Mouse (Mus musculus) testis, postnatal 14 days (tissue): ENCODE measurements around the gene 2810021J22Rik.
"Not testable (repeated sequence)": the region's sequence is repeated elsewhere in the genome, so short reads cannot be mapped to it uniquely, and the experiment has no call there.

ENCODE experiments used
- DNase-seq: peaks from one replicate; pipeline ENCODE4 v3.0.0; 2021; ENCODE audit warnings: low spot score

Gene 2810021J22Rik

DNA sequence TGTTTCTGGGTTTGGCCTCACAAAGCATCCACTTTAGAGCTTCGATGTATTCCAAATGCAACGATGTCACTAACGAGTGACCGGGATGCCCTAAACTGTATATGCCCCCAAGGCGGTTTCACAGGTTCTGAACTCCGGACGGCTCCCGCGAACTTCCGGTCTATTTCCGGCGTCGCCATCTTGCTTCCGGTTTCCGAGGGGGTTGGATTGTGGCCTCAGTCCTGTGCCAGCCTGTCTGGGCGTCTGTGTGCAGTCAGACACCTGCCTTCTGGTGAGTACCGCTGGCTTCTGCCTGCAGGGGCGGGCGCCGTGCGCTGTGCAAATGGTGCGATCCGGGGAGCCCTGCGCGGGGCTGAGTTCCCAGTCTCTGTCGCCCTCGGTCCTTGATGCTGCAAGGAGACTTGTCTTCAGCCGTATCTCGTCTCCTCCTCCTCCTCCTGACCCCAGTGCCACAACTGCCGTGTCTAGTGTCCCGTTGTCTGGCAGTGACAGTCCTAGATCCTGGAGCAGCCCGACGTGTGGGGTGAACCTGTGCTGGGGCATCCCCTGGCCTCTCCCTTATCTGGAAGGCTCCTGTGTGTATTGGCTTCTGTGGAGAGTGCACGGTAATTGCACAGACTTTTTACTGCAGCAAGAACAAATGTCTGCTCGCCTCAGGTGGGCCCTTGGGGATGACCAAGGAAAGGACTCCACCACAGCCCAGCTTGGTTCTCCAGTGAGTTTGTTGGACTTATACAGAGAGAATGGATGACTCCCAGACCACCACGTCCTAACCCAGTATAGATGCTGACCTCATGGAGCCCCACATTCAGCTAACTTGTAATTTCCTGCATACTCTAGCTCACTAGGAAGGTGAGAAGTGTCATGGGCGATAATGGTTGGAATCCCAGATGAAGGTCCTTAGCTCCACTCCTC, at the start of gene 2810021J22Rik:
Gene 2810021J22Rik, plus strand, starts transcription at position 178 of the 915 bp plus-strand sequence.
- DNase-seq: peak; percentile 80

DNA sequence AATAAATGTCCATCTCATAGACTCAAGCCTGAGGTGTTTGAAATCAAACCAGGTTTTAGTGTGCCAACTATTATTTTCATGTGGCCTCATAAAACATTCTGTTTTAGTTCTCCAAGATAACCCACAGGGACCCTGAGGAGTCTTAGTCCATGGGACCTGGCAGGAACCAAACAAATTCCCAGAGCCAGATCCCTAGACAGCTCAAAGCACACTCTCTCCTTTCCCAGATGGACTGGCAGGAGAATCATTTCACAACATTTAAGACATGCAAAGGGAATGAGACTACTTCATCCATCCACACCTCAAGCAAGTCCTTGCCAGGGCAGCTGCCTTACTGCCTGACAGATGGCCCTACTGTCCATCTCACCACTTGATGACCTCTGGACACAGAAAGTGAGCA, 38.1 kb upstream of the 2810021J22Rik start, which contains the start of gene Olfr312:
Gene Olfr312, plus strand, starts transcription at position 301 of the 400 bp plus-strand sequence.
- DNase-seq: not testable (repeated sequence)

DNA sequence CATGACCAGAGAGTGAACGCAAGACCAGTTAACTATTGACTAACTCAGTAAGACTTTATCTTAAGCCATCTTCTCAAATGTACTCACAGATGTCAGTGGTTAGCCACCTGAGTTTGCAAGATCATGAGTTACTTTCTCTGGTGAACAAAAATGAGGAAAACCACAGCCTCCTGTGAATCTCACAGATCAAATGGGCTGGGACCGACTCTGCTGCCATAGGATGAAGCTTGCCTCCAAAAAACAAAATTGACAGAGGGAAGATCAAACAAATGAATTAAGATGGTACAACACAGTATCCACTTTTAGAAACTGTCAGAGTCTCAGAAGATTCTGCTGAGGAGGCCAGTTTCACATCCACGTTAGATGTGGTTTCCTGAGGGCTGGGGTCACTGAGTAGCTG, 37.3 kb upstream of the 2810021J22Rik start:
- no peak for DNase-seq

DNA sequence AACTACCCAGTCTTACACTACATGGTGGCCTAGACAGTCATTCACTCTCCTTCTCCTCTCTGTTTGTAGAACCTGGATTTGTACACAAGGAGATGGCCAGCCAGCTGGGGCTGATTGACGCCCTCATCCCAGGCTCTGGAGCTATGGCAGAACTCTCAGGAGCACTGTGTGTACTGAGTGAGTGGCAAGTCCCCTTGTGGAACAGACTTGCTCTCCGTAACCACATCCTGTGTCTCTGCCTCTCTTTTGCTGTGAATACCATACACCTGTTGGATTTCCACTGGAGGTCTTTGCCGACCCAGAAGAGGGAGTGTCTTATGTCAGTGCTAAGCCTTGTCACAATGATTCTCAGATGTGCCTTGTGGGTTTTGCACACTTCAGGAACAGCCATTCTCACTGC, 34.5 kb upstream of the 2810021J22Rik start:
- DNase-seq: not testable (repeated sequence)

DNA sequence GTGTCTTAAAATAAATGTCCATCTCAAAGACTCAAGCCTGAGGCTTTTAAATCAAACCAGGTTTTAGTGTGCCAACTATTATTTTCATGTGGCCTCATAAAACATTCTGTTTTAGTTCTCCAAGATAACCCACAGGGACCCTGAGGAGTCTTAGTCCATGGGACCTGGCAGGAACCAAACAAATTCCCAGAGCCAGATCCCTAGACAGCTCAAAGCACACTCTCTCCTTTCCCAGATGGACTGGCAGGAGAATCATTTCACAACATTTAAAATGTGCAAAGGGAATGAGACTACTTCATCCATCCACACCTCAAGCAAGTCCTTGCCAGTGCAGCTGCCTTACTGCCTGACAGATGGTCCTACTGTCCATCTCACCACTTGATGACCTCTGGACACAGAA, 28.1 kb upstream of the 2810021J22Rik start, which contains the start of gene Olfr311:
Gene Olfr311, plus strand, starts transcription at position 301 of the 400 bp plus-strand sequence.
- DNase-seq: not testable (repeated sequence)

DNA sequence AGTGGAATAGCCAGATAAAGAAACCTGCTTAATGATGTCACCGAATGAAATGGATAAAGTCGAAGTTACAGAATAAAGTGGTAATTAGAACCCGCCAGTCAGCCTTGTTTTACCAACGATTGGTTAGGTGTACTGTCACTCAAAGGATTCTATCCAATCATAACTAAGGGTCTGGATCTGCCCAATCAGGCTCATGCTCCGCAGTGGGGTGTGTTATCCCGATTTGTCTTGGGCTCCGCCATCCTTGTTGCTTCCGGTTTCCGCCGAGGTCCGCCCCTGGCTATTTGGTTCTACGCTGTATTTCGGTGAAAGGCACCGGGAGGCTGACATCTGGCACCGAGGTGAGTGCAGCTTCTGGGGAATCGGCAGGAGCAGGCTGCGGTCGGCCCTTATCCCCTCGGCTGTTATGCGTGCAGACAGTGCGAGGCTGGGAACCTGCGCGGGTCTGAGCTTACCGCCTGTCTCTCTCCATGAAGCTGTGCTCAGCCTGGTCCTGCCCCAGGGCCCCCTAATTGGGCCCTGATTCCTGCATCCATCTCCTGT, 20.0 kb upstream of the 2810021J22Rik start, which contains the start of gene Gm12258:
Gene Gm12258, plus strand, starts transcription at position 240 of the 543 bp plus-strand sequence.
- DNase-seq: peak; percentile 91

DNA sequence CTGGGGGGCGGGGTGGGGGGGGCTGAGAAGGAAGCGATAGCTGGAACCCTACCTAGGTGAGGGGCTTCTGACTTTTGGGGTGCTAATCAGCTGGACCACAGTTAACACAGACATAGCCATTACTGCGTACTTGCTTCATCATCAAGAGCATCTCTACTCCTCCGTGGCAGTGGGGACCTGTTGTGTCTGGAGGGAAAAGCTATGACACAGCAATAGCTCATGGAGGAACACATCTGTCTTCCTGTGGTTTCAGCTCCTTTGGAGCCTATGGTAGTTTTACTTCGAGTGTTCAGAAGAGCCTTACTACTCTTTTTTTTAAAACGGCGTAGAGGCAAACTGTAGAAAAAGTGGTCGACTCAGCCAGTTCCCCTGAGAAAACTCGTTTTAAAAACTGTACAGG, 19.4 kb upstream of the 2810021J22Rik start:
- no peak for DNase-seq

DNA sequence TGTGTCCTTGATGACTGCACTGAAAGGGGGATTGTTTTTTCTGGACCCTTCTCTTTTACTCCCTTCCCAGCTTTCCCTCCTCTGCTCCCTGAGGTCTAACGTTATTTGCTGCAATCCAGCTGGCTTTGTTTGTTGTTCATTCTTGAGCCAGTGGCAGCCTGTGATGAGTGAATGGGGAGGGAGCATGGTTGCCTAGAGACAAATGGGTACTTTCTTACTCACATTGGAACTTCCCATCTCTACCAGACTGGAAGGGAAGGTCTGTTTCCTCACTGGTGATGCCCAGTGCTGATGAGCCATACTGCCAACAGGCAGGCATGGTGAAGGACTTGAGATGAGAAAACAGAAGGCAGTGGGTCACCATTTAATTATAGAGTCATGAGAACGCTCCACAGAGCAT, 17.3 kb upstream of the 2810021J22Rik start:
- no peak for DNase-seq

DNA sequence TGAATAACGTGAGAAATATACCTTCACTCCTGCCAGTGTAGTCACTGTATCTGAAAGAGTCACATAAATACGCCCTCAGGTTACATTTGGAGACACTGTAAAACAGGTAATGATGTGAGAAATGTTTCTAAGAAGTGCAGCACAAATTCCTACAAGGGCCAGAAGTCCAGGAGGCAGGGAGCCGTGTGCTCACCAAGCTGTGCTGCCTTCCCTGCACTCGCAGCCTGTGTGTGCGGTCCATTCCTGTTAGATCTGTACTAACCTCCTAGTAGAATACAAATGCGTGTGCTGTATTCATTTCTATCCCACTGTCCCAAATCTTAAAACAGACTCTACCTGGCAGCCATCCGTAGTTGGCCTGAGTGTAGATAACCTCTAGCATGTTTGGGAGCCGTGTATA, 6.3 kb upstream of the 2810021J22Rik start:
- DNase-seq: no peak

DNA sequence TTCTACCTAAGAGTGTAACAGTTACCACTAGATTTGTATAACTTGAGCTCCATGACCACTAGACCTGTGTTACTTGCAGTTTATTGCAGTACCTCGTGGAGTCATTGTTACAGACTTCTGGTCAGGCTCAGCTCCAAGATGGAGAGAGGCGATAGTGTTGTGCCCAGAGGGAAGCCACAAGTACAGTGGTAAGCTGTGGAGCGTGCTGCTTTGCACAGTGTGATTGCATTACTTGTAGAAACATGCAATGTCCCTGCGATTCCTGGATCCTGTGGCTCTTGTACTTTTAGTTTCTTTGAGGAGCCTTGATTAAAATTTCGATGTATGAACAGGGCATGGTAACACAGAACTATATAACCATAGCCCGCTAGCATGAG, 926 bp downstream of the 2810021J22Rik start:
- DNase-seq: peak; percentile 21

DNA sequence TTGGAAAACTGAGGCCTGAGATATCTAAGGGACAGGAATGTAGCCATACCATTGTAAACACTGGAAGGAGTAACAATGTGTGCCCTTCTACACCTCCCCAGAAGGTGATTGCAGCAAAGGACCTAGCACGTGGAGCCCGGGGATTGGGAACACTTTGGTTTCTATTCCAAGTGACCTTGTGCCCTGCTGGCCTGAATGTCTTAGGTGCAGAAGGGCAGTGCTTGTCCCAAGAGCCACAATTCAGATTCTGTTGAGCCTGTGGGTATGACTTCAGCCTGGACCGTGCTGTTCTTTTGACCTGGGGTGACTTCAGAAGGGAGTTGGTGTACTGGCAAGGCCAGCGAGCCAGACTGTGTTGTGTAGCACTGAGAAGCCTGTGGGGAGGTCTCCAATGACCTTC, 3.9 kb downstream of the 2810021J22Rik start:
- DNase-seq: peak; percentile 54

DNA sequence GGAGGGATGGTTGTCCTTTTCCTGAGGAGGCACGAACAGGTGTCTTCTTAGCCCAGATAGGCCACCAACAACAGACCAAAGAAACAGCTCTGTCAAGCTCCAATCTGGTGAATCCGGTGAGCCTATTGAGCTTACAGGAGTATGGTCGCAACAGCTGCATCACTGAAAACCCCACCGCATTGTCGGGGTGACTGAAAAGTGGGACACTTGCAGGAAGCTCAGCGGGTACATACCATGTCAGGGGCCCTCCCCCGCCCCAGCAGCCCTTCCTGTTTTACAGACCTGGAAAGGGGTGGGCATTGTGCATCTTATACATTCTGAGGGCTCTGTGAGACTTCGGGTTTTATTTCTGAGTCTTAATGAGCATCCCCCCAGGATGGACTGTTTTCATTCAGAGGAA, 16.7 kb downstream of the 2810021J22Rik start:
- no peak for DNase-seq

DNA sequence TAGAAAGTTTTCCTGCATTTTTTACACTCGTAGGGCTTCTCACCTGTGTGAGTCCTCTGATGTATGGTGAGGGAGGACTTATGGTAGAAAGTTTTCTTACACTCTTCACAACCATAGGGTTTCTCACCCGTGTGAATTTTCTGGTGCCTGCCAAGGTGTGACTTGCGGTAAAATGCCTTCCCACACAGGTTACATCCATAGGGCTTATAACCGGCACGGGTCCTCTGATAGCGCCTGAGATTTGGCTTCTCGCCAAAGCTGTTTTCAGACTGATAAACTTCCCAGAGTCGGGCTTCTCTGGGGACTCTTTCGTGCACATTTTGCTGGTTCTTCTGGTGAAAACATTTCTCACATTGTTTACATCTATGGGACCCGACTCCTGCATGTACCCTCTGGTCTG, 23.5 kb downstream of the 2810021J22Rik start:
- DNase-seq: no peak

DNA sequence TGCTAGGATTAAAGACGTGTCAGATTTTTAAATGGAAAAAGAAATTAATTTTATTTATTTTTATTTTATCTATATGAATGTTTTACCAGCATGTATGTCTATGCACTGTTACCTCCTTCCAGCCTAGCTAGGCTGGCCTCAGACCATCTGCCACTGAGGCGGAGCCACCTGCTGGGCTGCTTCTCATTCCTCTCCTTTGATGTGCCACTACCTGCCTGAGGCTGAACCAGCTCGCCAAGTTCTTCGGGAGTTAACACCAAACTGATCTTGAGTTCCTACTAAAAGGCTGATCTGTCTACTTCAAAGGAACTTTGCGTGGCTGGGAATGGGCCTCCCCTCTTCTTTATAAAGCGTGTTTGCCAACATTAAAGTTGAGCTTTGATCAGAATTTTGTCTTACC, 27.4 kb downstream of the 2810021J22Rik start:
- no peak for DNase-seq

DNA sequence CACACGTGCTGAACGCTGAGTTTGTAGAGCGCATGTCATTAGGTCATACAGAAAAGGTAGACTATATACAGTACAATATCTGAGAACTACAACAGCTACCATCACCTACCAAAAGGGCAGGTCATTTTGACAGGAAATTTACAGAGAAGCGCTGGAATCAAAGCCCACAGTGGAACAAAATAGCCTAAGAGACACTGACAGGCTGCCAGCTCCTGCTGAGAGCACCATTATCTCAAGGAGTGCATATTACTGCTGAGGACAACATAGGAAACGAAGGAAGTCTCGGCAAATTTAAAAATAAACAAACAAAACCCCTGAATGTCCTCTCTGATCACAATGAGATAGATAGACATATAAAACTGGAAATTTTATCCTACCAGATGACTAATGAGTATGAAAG, 30.5 kb downstream of the 2810021J22Rik start:
- DNase-seq: no peak

DNA sequence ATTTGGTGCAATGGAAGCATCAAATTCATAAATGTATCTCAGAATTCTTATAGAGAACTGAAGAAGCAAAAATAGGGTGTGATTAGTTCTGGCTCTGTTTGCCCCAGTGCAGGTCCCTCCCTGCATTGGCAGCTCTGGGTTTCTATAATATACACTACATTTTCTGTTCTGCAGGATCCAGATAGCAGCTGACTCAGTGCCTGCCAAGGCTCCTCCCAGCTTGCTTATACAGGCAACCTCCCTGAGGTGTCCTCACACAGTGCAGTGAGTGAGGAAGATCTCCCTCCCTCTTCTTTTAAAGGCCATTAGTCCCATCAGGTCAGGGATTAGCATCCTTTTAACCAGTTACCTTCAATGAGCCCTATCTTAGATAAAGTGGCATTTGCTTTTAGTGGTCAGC, 34.1 kb downstream of the 2810021J22Rik start:
- no peak for DNase-seq

DNA sequence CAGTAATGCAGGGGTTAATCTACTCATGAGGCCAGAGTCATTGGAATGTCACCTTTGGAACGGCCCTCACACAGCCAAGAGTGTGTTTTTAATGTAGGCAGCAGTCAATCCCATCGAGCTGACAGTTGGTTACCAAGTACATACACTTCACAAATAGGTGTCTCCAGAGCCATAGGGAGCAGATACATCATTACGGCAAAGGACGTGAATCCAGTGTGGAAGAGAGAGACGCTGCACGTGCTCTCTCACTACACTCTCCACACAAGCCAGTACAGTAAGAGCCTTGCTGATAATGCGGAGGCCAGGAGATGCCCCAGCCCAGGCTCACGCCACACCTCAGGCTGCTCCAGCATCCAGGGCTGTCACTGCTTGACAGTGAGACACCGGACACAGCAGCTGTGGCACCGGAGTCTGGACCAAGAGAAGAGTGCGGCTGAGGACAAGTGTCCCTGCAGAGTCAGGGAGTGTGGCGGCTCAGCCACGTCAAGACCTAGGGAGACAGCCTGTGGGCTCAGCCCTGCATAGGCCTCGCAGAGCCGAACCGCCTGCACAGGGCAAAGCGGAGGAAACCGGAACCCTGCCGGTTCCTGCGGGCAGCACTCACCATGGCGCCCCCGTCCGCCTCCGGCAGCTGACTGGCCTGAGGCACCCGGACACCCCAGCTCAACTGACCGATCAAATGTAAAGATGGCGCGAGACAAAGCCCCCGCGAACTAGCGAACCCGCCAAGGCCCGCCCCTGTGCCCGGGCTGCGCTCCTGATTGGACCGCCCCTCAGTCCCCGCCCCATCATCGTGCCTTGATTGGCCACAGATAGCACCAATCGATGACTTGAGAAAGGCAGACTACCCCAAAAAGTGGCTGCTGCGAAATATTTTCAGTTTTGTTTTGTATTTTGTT, 36.7 kb downstream of the 2810021J22Rik start, which contains the start of gene Zfp39:
Gene Zfp39, minus strand, starts transcription at position 715 of the 899 bp plus-strand sequence.
- DNase-seq: peak; percentile 95

DNA sequence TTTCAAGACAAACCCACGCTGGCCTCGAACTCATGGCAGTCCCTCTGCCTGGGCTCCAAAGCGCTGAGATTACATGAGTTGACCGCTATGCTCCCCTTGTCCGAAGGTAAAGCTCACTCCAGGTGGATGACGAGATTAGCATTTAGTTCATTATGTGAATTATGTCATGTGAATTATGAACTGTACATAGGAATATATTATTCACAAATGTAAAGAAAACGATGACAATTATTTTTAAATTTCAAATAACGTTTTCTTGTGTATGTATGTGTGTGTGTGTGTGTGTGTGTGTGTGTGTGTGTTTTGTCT, 37.3 kb downstream of the 2810021J22Rik start:
- DNase-seq: no peak

DNA sequence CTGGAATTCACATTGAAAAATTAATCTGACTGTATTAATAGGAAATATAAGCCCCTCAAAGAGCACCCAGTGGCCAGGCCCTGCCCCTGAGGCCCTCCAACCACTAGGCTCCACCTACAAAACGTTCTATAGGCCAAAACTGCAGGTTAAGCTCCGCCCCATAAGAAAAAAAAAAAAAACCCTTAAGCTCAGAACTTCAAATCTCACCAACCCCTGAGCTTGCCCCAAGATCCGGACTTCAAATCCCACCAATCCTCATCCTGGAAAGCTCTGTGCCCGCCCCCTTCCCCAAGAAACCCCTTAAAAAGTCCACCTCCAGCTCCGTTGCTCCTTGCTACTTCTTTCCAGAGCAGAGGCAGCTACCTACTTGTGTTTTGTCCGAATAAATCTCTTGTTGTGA, 37.8 kb downstream of the 2810021J22Rik start:
- peak; percentile 89 for DNase-seq

DNA sequence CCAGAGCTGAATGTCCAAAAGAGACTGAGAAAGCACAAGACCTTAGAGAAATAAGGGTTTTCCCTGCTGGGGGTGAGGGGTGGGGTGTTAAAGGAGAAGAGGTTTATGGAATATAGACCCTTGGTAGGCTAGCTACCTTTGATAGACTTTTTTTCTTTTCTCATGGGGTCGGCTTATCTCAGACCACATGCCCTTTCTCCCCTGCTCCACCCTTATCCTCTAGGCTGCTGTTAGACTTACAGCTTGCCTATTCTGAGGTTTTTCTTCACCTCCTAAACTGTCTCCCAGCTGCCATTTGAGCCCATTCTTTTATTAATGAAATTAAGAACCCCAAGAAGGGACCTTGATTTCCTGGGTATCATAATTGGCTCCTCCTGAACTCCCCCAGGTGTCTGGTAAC, 46.8 kb downstream of the 2810021J22Rik start:
- no peak for DNase-seq

DNA sequence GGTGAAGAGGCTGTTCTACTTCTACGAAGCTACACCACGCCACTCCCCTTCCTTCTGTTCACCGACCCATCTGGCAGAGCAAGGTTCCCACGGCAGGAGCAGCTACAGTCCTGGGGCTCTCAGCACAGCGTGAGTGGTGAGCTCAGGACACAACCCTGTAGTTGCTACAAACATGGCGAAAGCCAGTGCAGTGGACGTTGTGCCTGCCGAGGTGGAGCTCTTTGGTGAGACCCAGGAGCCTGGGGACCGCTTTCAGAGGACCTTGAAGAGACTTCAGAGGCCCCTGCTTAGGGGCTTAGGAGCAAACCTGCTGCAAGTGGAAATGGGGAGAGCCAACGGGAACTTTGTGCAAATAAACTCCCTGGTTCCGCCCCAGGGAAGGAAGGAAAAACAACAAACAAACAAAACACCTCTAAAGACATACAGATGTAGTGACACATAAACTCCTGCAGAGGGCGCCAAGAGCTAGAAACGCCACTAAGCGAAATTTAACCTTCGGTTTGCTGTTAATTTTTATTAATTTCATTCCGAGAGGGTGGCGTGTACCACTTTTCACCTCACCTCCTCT, 47.5 kb downstream of the 2810021J22Rik start:
- DNase-seq: no peak
